Mouse (Mus musculus): ENCODE results near the gene I0C0044D17Rik.
"Not testable (repeated sequence)": the region's sequence is repeated elsewhere in the genome, so short reads cannot be mapped to it uniquely, and the experiment has no call there.

I0C0044D17Rik gene

DNA sequence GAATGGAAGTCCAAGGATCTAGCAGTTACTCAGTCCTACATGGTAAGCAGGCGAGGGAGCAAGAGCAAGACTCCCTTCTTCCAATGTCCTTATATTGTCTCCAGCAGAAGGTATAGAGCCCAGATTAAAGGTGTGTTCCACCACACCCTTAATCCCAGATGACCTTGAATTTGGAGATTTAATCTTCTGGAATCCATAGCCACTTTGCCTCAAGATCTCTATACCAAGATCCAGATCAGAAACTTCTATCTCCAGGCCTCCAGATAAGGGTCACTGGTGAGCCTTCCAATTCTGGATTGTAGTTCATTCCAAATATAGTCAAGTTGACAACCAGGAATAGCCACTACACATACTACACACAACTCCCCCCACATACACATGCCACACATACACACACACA lies at the start of gene I0C0044D17Rik:
Gene I0C0044D17Rik (minus strand): TSS at position 101 of the 400 bp plus-strand sequence.
- DNase-seq: not testable (repeated sequence)

DNA sequence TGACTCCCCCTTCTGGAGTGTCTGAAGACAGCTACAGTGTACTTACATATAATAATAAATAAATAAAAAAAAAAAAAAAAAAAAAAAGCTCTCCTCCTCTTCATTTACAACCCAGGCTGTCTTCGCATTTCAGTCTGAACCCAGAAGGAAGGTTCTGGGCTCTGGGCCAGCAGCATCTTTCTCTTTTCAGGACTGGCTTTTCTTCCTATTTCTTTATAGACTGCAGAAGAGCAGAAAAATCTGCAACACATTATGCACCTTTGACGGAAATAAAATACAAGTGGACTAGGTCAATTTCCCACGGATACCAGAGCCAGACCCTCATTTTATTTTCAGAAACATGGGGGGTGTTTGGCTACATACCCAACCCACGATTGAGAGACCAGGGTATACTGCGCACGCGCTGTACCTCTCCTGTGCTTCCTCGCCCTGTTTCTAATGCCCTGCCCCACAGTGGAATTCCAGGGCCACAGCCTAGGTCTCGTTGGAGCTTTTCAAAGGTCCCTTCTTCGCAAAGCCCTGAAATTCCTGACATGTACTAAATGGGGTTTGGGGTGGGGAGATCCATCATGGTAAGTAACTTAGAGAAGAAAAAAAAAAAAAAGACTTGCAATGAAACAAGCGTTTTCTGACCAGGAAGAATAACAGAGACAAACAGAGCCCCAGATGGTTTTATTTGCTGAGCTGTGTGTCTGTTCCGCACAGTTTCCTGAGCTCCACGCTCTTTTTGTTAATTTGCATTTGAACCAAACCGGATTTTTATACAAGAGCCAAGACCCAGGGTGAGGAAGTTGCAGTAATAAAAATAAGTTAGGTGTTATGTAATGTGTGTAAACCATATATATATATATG lies 42.0 kb upstream of the I0C0044D17Rik start:
- DNase-seq: no peak

DNA sequence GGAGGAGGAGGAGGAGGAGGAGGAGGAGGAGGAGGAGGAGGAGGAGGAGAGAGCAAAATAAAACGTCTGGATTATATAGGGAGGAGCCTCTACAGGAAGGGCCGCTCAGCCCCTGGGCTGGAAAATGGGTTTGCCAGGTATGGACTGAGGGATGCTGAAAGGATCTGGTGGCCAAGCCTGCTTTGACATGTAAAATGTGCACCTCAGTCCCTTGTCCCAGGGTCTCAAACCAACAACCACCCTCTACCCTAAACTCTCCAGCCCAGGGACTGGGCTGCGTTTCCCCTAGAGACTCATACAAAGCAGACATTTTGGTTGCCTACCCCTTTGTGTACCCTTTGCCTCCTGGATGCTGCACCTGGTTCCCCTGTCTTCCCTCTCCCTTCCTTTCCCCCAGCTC lies 40.9 kb upstream of the I0C0044D17Rik start:
- DNase-seq: no peak

DNA sequence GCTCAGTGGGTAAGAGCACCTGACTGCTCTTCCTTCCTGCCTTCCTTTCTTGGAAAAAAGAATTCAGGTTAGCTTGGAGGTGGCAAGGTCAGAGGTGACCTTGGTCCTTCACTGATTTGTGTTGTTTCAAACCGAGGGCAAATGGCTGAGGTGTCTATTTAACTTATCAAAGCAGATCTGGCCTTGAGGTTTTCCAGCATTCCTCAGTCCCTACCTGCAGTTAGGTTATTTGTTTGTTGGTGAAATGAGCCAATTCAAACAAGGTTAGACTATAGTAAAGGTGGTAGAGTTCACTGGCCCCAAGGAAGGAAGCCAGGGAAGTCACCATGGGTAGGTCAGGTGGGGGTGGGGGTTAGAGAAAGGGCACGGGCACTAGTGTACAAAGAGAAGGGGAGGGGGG lies 40.5 kb upstream of the I0C0044D17Rik start:
- DNase-seq: no peak

DNA sequence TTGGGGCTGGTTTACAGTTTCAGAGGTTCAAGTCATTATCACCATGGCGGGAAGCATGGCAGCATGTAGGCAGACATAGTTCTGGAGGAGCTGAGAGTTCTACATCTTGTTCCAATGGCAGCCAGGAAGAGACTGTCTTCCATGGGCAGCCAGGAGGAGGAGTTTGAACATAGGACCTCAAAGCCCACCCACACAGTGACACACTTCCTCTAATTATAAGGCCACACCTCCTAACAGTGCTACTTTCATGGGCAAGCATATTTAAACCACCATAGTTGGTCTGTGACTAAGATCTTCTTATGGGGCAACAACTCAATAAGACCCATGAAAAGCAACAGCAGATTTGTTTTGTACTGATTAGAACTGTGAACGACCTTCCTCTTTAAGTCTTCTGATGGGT lies 39.8 kb upstream of the I0C0044D17Rik start:
- no peak for DNase-seq

DNA sequence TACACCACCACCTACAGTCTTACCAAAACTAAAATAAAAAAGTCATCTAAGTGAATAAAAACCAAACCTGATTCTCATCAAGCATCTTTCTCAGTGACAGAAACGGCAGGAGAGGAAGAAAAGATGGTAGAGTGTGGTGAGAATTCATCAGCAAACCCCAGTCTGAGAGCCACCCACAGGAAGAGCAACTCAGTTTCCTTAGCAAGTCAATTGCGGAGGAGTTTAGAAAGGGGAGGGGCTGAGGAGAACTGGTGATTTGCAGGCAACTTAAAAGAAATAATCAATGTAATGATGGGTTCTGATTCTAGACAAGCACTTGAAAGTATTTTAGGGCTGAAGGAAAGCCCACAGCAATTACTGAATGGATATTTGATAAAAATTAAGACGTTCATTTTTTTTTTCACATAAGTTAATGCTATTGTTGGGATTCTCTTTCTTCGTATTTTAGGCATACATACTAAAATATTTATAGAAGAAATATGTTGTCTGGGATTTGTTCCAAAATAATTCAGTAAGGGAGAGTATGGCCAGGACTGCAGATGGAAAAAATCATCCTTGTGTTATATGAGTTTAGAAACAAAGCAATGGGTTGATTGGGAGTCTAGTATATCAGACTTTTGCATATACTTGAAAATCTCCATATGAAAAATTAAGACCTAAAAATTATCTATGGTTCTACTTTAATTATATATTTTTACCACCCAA lies 34.7 kb upstream of the I0C0044D17Rik start:
- DNase-seq: no peak

DNA sequence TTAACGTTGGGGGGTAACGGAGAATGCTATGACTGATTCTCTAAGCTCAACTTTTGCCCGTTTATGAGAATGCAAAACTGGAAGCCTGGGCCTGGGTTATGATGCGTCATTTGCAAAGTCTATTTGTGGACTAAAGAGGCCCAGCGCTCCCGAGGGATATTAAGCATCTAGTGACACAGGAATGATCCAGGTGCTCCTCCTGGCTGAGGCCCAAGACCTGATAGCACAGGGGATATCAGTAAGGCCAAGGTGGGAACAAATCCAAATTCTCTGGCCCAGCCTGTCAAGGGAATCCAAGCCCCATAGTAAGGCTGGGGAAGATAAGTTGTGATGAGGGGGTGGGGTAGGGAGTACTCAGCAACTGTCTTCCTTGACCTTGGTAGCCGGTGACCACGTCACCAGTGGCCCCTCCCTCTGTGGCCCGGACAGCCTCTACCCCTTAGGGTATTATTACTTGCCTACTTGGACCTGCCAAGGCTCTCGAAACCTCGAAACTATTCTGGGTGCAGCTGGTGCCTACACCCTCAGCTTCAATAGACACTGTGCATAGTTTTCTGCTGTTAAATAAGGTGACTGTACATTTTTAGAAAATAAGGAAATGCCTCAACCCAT lies 33.5 kb upstream of the I0C0044D17Rik start:
- no peak for DNase-seq

DNA sequence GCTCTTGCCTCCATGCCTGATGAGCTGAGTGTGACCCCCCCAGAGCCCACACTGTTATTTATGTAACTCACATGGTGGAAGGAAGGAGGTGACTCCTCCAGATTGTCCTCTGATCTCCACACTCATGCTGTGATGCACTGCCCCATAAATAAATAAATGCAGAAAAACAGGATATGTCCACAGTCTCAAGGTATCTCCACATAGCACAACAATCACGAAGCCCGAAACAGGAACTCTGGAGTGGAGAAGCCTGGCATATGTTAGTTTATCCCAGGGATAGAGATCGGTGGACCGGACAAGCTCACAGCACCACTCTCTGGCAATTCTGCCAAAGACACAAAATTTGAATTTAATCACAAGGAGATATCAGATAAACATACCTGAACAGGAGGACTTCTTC lies 30.3 kb upstream of the I0C0044D17Rik start:
- DNase-seq: no peak

DNA sequence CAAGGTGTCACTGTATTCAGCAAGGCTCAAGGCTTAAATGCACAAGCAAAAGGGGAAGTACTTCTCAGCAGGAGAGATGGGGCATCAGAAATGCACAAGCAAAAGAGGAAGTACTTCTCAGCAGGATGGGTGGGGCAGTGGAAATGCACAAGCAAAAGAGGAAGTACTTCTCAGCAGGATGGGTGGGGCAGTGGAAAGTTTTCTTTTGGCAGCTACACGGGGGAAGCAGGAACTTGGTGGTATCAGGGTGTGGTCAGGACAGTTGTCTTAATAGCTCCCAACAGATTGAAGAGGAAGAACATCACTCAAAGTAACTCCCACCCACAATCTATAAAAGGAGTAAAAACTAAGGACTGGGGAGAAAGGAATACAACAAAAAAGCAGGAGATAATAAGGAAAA lies 26.8 kb upstream of the I0C0044D17Rik start:
- not testable (repeated sequence) for DNase-seq

DNA sequence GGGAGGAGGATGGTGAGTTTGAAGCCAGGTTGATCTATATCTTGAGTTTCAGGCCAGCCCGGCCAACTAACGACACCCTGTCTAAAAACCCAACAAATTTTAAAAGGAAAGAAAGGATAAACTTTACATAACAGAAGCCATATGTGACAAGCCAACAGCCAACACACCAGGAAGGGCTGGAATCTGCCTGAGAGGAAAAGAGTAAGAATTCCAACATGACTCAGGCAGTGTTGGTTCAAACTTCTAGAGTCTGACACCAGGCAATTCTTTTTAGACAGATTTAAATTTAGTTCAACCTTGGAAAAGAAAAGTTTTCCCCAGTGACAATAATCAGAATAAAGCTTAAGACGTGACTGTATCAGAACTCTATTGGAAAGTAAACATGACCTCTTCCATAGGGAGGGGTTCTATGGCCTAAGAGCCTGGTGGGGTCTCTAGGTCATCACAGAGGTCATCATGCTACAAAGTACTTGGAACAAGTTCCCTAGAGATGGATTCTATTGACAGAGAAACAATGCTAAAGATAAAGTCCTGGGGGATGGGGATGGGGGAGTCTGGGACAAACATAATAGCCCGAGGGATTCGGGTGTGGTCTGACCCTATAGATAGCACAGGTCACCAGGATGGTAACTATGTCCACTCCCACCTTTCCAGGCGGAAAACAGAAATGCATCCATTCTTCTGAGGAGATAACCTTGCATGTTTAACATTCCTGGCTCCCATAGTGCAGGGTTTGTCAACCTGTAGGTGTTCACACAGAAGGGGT lies 23.7 kb upstream of the I0C0044D17Rik start:
- DNase-seq: no peak

DNA sequence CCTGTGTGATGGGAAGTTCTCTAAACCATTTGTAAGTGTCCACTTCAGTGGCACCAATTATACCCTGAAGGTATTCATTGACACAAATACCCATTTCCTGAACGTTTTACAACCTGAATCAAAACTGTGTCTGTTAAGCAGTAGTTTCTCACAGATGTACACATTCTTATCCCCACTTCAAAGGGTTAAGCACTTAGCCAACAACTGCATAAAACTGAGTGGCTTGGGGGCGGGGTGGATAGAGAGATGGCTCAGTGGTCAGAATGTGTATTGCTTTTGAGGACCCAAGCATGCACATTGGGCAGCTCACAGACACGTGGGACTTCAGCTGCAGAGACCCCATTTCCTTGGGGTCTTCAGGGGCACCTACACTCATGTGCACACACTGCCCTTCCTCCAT lies 22.8 kb upstream of the I0C0044D17Rik start:
- peak; percentile 12 for DNase-seq

DNA sequence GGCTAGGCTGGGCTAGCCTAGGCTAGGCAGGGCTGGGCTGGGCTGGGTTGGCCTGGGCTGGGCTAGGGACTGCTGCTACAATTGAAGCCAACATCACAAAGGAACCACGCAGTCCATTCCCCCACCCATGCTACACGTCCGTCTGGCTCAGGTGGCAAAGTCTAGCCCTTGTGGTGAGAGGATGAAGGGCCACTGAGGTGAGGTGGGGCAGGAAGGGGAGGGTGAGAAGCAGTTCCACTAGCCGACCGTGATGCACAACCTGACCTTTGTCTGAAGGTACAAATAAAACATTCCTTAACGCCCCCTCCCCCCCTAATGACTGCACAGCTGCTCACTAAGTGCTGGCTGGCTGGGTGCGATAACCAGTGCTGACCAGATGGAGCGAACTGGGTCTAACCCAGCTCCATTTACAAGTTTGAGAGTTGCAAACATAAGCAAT lies 22.1 kb upstream of the I0C0044D17Rik start:
- DNase-seq: no peak

DNA sequence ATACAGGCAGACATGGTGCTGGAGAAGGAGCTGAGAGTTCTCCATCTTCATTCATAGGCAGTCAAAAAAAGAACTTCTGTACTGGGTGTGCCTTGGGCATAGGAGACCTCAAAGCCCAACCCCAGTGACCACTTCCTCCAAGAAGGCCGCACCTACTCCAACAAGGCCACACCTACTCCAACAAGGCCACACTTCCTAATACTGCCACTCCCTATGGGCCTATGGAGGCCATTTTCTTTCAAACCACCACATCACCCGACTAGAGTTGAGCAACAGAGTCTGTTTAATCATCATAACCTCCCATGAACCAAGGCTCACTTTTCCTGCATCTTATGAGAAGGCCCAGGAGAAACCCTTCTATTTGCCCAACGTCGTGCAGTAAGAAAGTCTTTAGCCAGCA lies 21.6 kb upstream of the I0C0044D17Rik start:
- no peak for DNase-seq

DNA sequence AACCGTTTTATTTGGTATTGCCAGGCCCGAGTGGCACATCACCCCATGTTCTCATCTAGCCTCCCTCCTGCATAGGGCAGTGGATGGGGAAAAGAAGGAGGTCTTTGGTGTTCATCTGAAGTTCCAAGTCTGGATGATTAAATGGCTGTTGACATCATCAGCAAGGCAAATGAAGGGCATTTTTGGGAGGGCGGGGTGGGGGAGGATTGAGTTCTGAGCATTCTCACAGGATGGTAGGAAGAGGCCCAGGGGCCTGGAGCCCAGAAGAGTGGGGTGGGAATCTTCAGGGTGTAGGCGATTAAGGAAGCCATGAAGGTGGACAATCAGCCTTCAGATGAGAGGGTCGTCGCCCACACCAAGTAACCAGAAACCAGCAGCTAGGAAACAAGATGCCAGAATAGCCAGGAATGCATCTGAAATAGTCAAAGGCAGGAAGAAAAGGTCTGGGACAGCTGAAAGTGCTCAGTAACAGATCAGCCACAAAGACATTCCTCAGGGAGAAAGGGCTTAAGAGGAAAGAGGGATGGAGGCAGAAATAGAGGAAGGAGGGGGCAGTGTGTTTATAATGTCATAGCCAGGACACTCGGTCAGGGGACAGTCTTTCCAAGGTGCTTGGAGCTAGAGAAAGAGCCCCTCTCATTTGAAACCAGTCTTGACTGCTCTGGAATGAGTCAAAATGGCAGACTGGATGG lies 20.4 kb upstream of the I0C0044D17Rik start:
- no peak for DNase-seq

DNA sequence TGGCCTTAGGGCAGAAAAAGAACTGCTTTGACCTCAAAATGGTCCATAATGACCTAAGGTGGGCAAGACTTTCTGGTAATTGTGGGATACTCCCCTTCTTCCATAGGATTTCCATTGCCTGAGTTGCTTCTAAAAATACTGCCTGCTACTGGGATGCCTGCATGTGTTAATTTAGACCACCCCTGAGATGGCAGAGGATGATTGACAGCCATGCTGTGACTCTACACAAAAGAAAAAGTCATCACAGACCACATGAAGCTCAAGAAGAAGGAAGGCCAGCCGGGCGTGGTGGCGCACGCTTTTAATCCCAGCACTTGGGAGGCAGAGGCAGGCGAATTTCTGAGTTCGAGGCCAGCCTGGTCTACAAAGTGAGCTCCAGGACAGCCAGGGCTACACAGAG lies 17.6 kb upstream of the I0C0044D17Rik start:
- not testable (repeated sequence) for DNase-seq

DNA sequence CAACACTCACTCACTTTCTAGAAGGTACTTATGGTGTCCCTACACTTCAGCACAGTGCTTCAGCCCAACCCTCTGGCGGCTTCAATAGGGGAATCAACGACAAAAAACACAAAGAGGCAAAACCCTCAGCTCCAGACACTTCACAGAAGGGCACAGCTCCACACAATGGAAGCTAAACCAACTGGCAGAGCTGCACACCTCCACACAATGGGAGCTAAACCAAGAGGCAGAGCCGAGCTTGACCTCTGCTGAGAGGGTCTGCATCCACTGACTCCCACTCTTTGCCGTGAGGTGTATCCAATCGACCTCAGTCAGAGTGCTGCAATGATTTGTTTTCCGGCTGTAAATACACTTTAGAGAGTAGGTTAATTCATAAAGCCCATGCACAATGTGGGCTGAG lies 16.9 kb upstream of the I0C0044D17Rik start:
- no peak for DNase-seq

DNA sequence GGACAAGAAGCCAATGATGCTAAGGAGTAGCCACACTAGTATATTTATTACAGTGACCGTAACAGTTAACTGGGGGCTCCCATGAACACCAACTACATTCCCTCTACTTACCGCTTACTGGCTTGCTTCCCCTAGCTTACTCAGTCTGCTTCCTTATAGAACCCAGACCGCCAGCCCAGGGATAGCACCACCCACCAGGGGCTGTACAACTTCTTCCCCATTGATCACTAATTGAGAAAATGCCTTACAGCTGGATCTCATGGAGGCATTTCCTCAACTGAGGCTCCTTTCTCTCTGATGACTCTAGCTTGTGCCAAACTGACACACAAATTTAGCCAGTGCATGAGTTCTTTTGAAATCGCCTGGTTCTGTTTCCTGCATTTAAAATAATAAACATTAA lies 15.3 kb upstream of the I0C0044D17Rik start:
- DNase-seq: no peak

DNA sequence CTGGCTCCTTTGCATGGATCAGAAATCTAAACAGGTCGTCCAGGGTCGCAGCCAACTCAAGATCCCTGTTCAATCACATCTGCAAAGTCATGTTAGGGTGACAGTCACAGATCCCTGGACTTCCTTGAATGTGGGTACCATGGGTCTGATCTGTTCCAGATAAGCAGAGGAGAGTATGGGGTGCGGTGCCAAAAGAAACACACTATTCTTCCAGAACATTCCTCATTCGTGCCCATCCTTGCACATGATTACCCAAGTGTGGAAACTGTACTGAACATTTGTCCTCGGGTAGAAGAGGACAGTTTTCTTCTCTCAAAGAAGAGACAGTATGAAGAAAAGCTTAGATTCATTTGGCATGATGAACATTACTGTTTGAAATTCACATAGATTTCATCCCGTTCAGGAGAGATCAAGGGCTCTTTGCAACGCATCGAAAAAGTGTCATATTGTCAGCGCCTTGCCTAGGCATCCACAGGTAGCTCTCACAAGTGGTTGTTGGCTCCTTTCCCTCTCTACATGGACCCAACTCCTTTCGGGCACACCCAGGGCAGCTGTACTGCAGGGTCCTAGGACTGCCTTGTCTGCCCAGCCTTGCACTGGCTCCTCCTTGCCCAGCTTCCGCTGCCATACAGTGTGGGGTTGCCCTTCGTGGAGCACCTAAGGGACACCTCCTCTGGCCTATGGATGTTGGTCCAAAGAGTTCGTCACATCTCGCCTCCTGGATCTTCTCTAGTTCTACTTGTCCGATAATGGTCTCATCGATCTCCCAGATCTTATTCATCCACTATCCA lies 14.3 kb upstream of the I0C0044D17Rik start:
- no peak for DNase-seq

DNA sequence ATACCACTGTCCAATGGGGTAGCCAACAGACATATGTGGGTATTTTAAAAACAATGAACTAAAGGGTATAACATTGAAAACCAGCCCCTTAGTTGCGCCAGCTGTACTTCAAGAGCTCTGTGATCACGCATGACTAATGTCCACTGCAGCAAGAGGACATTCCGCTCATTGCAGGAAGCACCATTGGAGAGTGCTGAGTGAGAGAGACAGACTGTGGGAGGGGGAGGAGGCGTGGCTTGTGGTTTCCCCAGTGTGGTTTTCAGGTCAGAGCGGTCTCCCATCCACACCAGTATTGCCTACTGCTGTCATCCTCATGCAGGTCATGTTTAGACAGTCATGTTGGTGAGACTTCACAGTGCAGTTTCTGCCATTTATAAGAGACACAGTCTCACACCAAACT lies 12.9 kb upstream of the I0C0044D17Rik start:
- peak; percentile 20 for DNase-seq

DNA sequence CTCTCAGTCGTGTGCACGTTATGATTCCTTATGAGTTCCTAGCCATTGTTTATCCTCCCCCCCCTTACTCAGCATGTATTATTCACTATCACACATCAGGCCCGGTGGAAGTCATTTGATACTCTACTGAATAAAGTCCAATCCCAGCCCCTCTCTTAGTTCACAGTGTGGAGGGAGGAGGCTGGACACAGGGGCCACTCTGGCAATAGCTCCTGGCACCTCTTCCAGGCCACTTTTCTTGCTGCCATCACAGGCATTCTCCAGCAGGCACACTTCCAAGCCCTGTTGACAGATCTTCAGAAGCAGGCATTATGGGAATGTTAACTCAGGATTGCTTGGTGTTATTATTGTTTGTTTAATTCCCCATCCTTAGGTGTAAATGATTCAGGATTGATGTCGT lies 11.1 kb upstream of the I0C0044D17Rik start:
- no peak for DNase-seq

DNA sequence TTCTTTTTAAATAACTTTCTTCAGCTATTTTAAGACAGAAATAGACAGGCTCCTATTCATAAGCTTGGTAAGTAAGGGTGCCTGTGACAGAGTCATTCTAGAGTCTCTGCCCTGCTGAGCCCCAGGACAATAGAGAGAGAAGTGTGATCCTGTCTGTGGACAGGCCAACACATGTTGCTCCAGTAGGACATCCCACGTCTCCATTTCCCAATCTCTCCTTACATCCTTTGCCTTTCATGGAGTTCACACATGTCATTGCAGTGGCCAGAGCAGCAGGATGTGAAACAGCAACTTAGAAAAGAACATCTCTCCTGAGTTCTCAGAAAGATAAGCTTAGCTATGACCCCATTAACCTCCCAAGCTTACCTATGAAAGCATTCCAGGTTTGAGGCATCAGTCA lies 8.1 kb upstream of the I0C0044D17Rik start:
- no peak for DNase-seq

DNA sequence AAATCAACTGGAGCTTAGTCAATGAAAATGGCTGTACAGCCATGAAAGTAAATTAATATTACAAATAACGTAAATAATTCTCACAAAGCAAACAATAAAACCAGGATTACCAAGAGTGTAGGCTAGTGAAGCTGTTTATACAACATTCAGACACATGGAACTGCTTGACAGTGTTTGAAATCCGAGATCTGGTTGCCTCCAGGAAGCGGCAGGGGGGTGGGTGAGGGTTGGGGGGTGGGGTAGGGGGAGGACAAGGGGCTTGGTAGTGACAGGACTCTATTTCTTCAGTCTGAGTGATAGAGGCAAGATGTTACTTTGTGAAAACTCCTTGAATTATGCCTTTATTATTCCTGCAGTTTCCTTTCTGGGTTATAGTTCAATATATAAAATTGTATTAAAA lies 3.1 kb upstream of the I0C0044D17Rik start:
- no peak for DNase-seq
